Mouse (Mus musculus): ENCODE measurements around the gene Rsph9. TPM values are rescaled to one million over a fixed set of nuclear protein-coding genes. Genes with fewer than 3 reads are reported as not detected.

The Rsph9 gene
- total RNA-seq, 2 experiments from 2014 or later: 1.3 to 2.3 TPM

DNA sequence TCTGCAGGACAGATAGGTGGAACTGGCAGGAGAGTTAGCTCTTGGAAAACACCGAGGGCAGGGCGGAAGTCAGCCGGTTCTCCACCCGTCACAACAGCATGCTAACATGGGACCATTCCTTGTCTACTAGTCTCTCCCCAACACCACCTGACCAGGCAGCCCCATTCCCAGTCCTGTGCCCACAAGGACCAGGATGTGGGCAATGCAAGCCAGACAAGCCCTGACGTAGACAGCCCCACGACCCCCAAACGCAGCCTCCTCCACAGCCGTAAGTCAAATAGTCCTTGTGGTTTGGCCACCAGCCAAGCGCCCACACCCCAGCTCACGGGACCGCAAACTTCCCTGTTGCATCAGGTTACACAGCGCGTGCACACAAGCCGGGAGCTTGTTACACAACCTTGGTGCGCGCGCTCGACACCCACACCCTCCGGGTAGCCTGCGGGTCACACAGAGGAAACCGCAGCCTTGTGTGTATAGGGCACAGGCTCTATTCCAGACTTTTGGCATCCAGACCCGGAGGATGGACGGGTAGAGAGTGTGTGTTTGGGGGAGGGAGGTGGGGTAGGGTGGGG lies 70.2 kb downstream of the Rsph9 start:
- peak; percentile 67 to 73 for DNase-seq
- intact Hi-C loops (cut with DNase I): no loop called here

Other genes starting within 250 kb of the Rsph9 start
- gene Vegfa, start 111.8 kb downstream of the Rsph9 start, total RNA-seq (2021): 100 to 1,000 TPM; 231 to 234 TPM
- 100 to 1,000 TPM; 121 to 129 TPM for gene Mrps18a, start 33.2 kb downstream of the Rsph9 start, total RNA-seq (2021)
- gene Mad2l1bp, start 9.3 kb upstream of the Rsph9 start, total RNA-seq (2021): 10 to 100 TPM; 18.5 to 21.6 TPM
- gene Gtpbp2, start 16.8 kb upstream of the Rsph9 start, total RNA-seq (2021): 10 to 100 TPM; 83.5 to 84.8 TPM
- gene Polh, start 58.4 kb upstream of the Rsph9 start, total RNA-seq (2021): 10 to 100 TPM; 11.6 to 15.9 TPM
- 10 to 100 TPM; 21.6 to 27.4 TPM for gene Xpo5, start 58.6 kb upstream of the Rsph9 start, total RNA-seq (2021)
- gene Polr1c, start 103.8 kb upstream of the Rsph9 start, total RNA-seq (2021): 10 to 100 TPM; 23.8 to 26.9 TPM
- 10 to 100 TPM; 69.3 to 75.1 TPM for gene Yipf3, start 103.9 kb upstream of the Rsph9 start, total RNA-seq (2021)
- gene Lrrc73, start 109.3 kb upstream of the Rsph9 start, total RNA-seq (2021): under 1 TPM; 0.38 to 0.40 TPM
- gene Tjap1, start 138.8 kb upstream of the Rsph9 start, total RNA-seq (2021): 10 to 100 TPM; 54.0 to 56.3 TPM
- 1 to 10 TPM in 1 of 2 experiments, under 1 TPM in 1; 0.57 to 1.0 TPM for gene Dlk2, start 153.2 kb upstream of the Rsph9 start, total RNA-seq (2021)
- 1 to 10 TPM; 5.4 to 6.1 TPM for gene Abcc10, start 184.1 kb upstream of the Rsph9 start, total RNA-seq (2021)
- gene Zfp318, start 239.5 kb upstream of the Rsph9 start, total RNA-seq (2021): 10 to 100 TPM; 22.5 to 25.3 TPM

Measured in heart, postnatal 10 days (tissue).